Mouse (Mus musculus): Measurements from ENCODE around the gene Nek8.

The Nek8 gene

GRCm38 (mm10) chr11:78164924-78165760, 11.3 kb downstream of the Nek8 start, which contains the start of gene Traf4:
Gene Traf4 (minus strand): TSS chr11:78165589.
- peaks cover 1% of the 10 kb centered on the region; the same call in 1 of the 2 replicates for H3K36me3 ChIP-seq (ENCODE audit: control insufficient read depth, insufficient read depth, low read length, poor library complexity, severe bottlenecking)
- DNase-seq (ENCODE audit: low read depth, low spot score): peak; percentile 87
- no peaks in the 10 kb centered on the region for H3K27me3 ChIP-seq (ENCODE audit: control insufficient read depth, insufficient read depth, low read length, poor library complexity, severe bottlenecking)

DNA sequence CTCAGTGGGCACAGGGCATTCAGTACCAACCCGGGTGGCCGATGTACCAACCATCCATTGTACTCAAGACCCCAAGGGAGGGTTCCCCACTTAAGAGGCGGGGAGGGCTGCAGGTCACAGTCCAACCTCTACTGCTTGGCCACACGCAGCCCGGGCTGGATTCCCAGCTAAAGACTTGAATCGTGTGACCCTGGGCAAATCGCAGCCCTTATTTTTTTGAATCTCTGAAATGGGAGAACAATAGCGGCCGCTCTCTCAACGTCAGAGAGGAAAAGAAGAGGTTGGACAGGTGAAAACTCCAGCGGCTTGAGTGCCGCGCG, 11.9 kb downstream of the Nek8 start:
- peaks cover 1% of the 10 kb centered on the region; the same call in 1 of the 2 replicates for H3K36me3 ChIP-seq (ENCODE audit: control insufficient read depth, insufficient read depth, low read length, poor library complexity, severe bottlenecking)
- no peaks in the 10 kb centered on the region for H3K27me3 ChIP-seq (ENCODE audit: control insufficient read depth, insufficient read depth, low read length, poor library complexity, severe bottlenecking)
- peak; percentile 21 for DNase-seq (ENCODE audit: low read depth, low spot score)

DNA sequence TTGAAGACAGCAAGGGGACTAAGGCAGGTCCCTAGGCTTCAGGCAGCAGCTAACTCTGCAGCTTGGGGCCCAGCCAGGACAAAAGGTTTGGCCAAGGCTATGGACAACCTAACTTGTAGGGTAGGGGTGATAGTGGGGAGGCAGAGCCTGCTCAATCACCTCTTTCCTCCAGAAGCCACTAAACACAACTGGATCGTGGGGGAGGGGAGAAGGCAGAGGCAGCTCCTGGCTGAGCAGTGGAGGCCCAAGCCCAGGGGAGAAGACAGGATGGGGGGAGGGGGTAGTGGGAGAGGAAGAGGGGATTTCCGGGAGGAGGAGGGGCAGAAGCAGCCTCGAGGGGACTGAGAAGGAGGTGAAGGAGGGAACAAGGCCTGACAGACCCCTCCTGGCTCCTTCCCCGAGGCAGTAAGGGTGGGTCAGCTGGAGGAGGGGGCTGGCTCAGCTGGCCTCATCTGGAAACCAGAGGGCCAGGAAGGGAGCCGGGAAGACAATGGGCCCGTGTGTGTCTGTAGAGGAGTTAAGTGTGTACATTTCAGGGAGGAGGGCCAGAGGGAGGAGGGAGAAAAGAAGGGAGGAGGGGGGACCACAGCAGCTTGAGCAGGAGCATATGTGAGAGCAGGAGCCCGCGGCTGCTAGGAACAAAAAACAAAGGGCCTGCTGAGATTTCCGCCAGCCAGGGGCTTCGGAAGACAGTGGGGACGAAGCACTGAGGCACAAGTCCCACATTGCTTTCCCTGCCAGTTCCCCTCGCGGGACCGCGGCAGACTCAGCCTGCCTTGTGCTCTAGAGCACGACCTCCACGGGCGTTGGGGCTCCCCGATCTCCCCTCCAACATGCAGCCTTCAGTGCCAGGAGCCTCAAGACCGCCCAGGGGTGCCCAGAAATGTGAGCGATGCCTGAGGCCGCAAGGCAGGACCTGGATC, 12.5 kb downstream of the Nek8 start:
- H3K36me3 ChIP-seq (ENCODE audit: control insufficient read depth, insufficient read depth, low read length, poor library complexity, severe bottlenecking): peaks cover 1% of the 10 kb centered on the region
- no peaks in the 10 kb centered on the region for H3K27me3 ChIP-seq (ENCODE audit: control insufficient read depth, insufficient read depth, low read length, poor library complexity, severe bottlenecking)
- peak; percentile 53 for DNase-seq (ENCODE audit: low read depth, low spot score)

GRCm38 (mm10) chr11:78163045-78163444, 13.4 kb downstream of the Nek8 start:
- H3K27me3 ChIP-seq (ENCODE audit: control insufficient read depth, insufficient read depth, low read length, poor library complexity, severe bottlenecking): no peaks in the 10 kb centered on the region
- H3K36me3 ChIP-seq (ENCODE audit: control insufficient read depth, insufficient read depth, low read length, poor library complexity, severe bottlenecking): peaks cover 3% of the 10 kb centered on the region
- no peak for DNase-seq (ENCODE audit: low read depth, low spot score)

DNA sequence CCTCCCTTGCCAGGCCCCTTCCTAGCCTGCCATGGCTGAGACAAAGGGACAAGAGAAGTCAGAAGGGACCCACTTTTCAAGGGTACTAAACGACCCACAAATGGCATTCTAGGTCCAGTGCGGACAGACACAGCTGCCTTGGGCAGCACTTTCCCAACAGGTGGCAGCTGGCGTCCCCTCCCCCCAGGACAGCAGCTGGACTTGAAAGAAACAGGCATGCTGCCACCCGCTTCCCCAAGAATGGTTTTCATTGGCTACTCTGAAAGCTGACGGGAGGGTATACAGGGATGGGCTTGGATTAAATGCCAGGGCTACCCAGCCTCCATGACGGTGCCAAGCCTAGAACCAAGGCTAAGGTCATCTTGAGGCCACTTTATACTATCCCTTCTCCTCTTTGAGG, 14.0 kb downstream of the Nek8 start:
- no peak for DNase-seq (ENCODE audit: low read depth, low spot score)
- Histone ChIP-seq H3K36me3 (ENCODE audit: control insufficient read depth, insufficient read depth, low read length, poor library complexity, severe bottlenecking) (peaks cover 3% of the 10 kb centered on the region), H3K27me3 (ENCODE audit: control insufficient read depth, insufficient read depth, low read length, poor library complexity, severe bottlenecking) (no peaks in the 10 kb centered on the region)

GRCm38 (mm10) chr11:78161968-78162367, 14.5 kb downstream of the Nek8 start:
- no peak for DNase-seq (ENCODE audit: low read depth, low spot score)
- no peaks in the 10 kb centered on the region for H3K27me3 ChIP-seq (ENCODE audit: control insufficient read depth, insufficient read depth, low read length, poor library complexity, severe bottlenecking)
- H3K36me3 ChIP-seq (ENCODE audit: control insufficient read depth, insufficient read depth, low read length, poor library complexity, severe bottlenecking): peaks cover 3% of the 10 kb centered on the region

DNA sequence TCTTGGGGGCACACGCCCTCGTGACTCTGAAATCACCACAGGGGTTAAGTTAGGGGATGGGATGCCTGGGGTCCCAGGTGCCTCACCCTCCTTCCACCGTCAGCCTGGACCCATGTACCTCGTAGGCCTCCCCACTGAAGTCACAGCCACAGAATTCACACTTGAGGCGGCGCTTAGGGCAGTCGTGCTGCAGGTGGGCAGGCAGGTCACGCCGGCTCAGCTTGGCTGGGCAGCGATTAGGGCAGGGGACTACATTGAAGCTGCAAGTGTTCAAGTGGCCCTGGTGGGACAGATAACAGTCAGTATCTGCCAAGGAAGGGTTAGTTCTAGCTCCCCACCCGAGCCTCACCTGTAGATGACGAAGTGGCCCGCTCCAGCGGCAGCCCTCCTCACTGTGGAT, 15.3 kb downstream of the Nek8 start:
- Histone ChIP-seq H3K36me3 (ENCODE audit: control insufficient read depth, insufficient read depth, low read length, poor library complexity, severe bottlenecking) (peaks cover 3% of the 10 kb centered on the region), H3K27me3 (ENCODE audit: control insufficient read depth, insufficient read depth, low read length, poor library complexity, severe bottlenecking) (no peaks in the 10 kb centered on the region)
- DNase-seq (ENCODE audit: low read depth, low spot score): no peak

- no peaks in the 10 kb centered on the region for H3K27me3 ChIP-seq (ENCODE audit: control insufficient read depth, insufficient read depth, low read length, poor library complexity, severe bottlenecking)
- H3K36me3 ChIP-seq (ENCODE audit: control insufficient read depth, insufficient read depth, low read length, poor library complexity, severe bottlenecking): peaks cover 3% of the 10 kb centered on the region
- no peak for DNase-seq (ENCODE audit: low read depth, low spot score)
Observed at GRCm38 (mm10) chr11:78160675-78161074, 15.8 kb downstream of the Nek8 start.

DNA sequence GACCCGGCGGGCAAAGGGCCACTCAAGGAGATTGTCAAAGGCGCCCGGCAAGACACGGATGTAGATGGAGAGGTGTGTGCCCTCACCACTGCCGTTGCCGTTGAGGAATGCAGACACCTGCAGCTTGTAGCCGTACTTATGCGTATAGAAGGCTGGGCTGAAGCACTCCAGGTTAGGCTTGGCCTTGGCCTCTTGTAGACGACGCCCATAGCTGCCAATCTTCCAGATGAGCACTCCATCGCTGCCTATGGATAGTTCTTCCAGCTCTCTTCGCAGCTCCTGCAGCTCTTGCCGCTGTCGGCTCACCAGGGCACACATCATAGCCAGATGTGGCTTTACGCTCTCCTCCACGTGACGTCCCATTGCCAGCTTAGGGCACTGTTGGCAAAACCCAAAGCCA, 16.3 kb downstream of the Nek8 start:
- no peak for DNase-seq (ENCODE audit: low read depth, low spot score)
- H3K36me3 ChIP-seq (ENCODE audit: control insufficient read depth, insufficient read depth, low read length, poor library complexity, severe bottlenecking): peaks cover 3% of the 10 kb centered on the region

GRCm38 (mm10) chr11:78159557-78159956, 16.9 kb downstream of the Nek8 start:
- Histone ChIP-seq H3K27me3 (ENCODE audit: control insufficient read depth, insufficient read depth, low read length, poor library complexity, severe bottlenecking) (no peaks in the 10 kb centered on the region), H3K36me3 (ENCODE audit: control insufficient read depth, insufficient read depth, low read length, poor library complexity, severe bottlenecking) (peaks cover 3% of the 10 kb centered on the region)
- DNase-seq (ENCODE audit: low read depth, low spot score): no peak

More for the DNA sequence above, 16.3 kb downstream of the Nek8 start:
- no peaks in the 10 kb centered on the region for H3K27me3 ChIP-seq (ENCODE audit: control insufficient read depth, insufficient read depth, low read length, poor library complexity, severe bottlenecking)

- Histone ChIP-seq H3K36me3 (ENCODE audit: control insufficient read depth, insufficient read depth, low read length, poor library complexity, severe bottlenecking) (peaks cover 3% of the 10 kb centered on the region), H3K27me3 (ENCODE audit: control insufficient read depth, insufficient read depth, low read length, poor library complexity, severe bottlenecking) (no peaks in the 10 kb centered on the region)
- DNase-seq (ENCODE audit: low read depth, low spot score): peak; percentile 94
Observed at GRCm38 (mm10) chr11:78159096-78159495, 17.4 kb downstream of the Nek8 start.

DNA sequence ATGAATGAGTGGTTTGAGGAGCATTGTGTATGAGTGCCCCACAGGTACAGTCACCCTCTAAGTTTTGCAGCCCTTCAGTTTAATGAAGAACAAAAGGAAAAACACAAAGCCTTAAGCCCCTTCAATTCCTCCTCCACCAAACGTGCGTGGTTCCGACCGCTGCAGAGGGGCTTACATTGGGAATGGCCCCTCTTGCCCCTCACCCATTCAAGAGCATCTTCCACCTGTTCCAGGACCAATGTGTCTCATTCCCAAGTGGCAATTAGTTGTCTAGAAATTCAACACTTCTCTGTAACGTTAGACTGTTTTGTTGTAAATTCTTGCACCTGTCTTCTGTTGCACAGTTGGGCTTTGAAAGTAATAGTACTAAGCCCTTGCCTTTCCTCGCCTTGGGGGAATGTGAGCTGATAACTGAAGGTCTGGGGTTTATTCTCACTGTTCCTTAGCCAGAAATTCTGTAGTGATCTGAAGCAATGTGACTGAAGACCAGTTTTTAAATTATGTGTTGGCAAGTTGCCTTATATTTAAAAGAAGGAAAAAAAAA, 20.2 kb downstream of the Nek8 start:
- no peaks in the 10 kb centered on the region for H3K27me3 ChIP-seq (ENCODE audit: control insufficient read depth, insufficient read depth, low read length, poor library complexity, severe bottlenecking)
- H3K36me3 ChIP-seq (ENCODE audit: control insufficient read depth, insufficient read depth, low read length, poor library complexity, severe bottlenecking): peaks cover 2% of the 10 kb centered on the region; the same call in 1 of the 2 replicates
- DNase-seq (ENCODE audit: low read depth, low spot score): no peak

DNA sequence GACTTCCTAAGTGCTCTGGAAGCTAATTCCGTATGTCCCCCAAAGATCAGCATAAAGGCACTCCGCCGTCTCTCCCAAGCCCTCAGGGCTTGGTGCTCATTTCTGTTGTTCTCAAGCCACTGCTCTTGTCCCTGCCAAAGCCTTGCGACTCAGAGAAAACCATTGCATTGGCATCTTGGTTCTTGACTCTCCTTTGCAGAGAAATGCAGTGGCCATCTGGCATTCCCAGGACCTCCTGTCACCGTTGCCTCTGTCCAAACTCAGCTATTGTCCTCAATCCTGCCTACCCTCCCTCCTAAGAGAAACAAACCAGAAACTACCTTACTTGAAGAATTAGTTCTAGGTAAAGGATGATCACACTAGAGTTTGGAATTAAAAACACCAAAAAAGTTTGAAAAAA, 20.8 kb downstream of the Nek8 start:
- Histone ChIP-seq H3K27me3 (ENCODE audit: control insufficient read depth, insufficient read depth, low read length, poor library complexity, severe bottlenecking) (no peaks in the 10 kb centered on the region), H3K36me3 (ENCODE audit: control insufficient read depth, insufficient read depth, low read length, poor library complexity, severe bottlenecking) (peaks cover 2% of the 10 kb centered on the region; the same call in 1 of the 2 replicates)
- no peak for DNase-seq (ENCODE audit: low read depth, low spot score)

DNA sequence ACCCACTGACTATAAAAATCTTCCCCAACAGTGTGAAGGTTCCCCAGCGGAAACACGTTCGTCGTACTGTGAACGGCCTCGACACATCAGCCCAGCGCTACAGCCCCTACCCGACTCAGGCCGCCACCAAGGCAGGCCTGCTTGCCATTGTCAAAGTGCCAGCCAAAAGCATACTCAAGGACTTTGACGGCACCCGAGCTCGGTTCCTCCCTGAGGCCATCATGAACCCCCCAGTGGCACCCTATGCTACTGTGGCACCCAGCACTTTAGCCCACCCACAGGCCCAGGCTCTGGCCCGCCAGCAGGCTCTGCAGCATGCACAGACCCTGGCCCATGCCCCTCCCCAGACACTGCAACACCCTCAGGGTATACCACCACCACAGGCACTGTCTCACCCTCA, 22.7 kb downstream of the Nek8 start:
- DNase-seq (ENCODE audit: low read depth, low spot score): no peak
- Histone ChIP-seq H3K27me3 (ENCODE audit: control insufficient read depth, insufficient read depth, low read length, poor library complexity, severe bottlenecking) (no peaks in the 10 kb centered on the region), H3K36me3 (ENCODE audit: control insufficient read depth, insufficient read depth, low read length, poor library complexity, severe bottlenecking) (peaks cover 2% of the 10 kb centered on the region; the same call in 1 of the 2 replicates)

Data from splenic B cell, adult 2 months (primary cell).